Mouse (Mus musculus) CH12.LX (cell line): Measurements from ENCODE around the gene Gm43552. TPM values are rescaled to one million over a fixed set of nuclear protein-coding genes. Genes with fewer than 3 reads are reported as not detected.

ENCODE experiments used
- DNase-seq: peaks from one replicate; pipeline ENCODE4 v3.0.0-alpha.2; 2013; ENCODE audit errors: extremely low read depth
- H3K27ac ChIP-seq: 2 replicates; pipeline ENCODE4 v1.5.1; 2012; ENCODE audit warnings: low read depth, mild to moderate bottlenecking, control low read depth, moderate library complexity; ENCODE audit not compliant: insufficient read depth
- H3K27me3 ChIP-seq: replicated peaks from 2 replicates; pipeline ENCODE3; 2012; ENCODE audit warnings: inconsistent platforms
- H3K36me3 ChIP-seq, 2 experiments: replicated peaks in 1 of 2; 2 replicates each; pipeline versions ENCODE3 to v1.6.1; 2012; ENCODE audit warnings: inconsistent platforms in 1 of 2, low read length in 1 of 2, mild to moderate bottlenecking in 1 of 2, mixed read lengths in 1 of 2, moderate library complexity in 1 of 2; ENCODE audit not compliant: control insufficient read depth in 1 of 2, insufficient read depth in 1 of 2
- H3K4me1 ChIP-seq, 2 experiments: 2 replicates each; pipeline ENCODE4 v1.6.1; 2012; ENCODE audit warnings: inconsistent platforms in 1 of 2, moderate library complexity in 1 of 2; ENCODE audit not compliant: insufficient read depth in 2 of 2, control insufficient read depth in 1 of 2
- H3K4me2 ChIP-seq: 2 replicates; pipeline ENCODE4 v1.6.1; 2012; ENCODE audit warnings: low read depth, mild to moderate bottlenecking, control low read depth; ENCODE audit not compliant: poor library complexity, insufficient read depth, severe bottlenecking
- H3K4me3 ChIP-seq, 3 experiments: fragments of 150-350 bp in 1 of 3; sonication (generic) in 1 of 3; replicated peaks in 1 of 3; 2 replicates each; pipeline versions ENCODE3 to v1.5.1; 2011 to 2012; ENCODE audit warnings: low read depth in 2 of 3, low read length in 2 of 3, mild to moderate bottlenecking in 2 of 3, moderate library complexity in 2 of 3, control low read depth in 1 of 3, improper control_type of control experiment in 1 of 3, inconsistent platforms in 1 of 3, mixed read lengths in 1 of 3; ENCODE audit not compliant: poor library complexity in 1 of 3
- H3K79me2 ChIP-seq: replicated peaks from 2 replicates; pipeline ENCODE4 v1.6.1; 2012; ENCODE audit warnings: mild to moderate bottlenecking, moderate library complexity; ENCODE audit not compliant: control insufficient read depth, poor library complexity, insufficient read depth, severe bottlenecking; ENCODE audit errors: extremely low read depth
- H3K9ac ChIP-seq: 2 replicates; pipeline ENCODE4 v1.6.1; 2012; ENCODE audit warnings: low read depth, mild to moderate bottlenecking, control low read depth, moderate library complexity; ENCODE audit not compliant: insufficient read depth
- H3K9me3 ChIP-seq: replicated peaks from 2 replicates; pipeline ENCODE3; 2012; ENCODE audit warnings: low read length, inconsistent platforms, mixed read lengths
- BHLHE40 ChIP-seq: IDR thresholded peaks from 2 replicates; pipeline ENCODE4 v1.6.1; 2011; ENCODE audit warnings: mild to moderate bottlenecking, low read depth, low read length, improper control_type of control experiment
- CTCF ChIP-seq, 2 experiments: IDR thresholded peaks in 1 of 2; conservative IDR thresholded peaks in 1 of 2; 2 replicates each; pipeline ENCODE4 v1.5.1; 2011 to 2012; ENCODE audit warnings: low read depth in 2 of 2, low read length in 2 of 2, improper control_type of control experiment in 1 of 2, inconsistent platforms in 1 of 2, mild to moderate bottlenecking in 1 of 2, moderate library complexity in 1 of 2
- ELF1 ChIP-seq: IDR thresholded peaks from 2 replicates; pipeline ENCODE4 v1.6.1; 2014; ENCODE audit warnings: low read depth, mild to moderate bottlenecking, inconsistent platforms, low read length, improper control_type of control experiment
- JUN ChIP-seq: IDR thresholded peaks from 2 replicates; pipeline ENCODE4 v1.6.1; 2011; ENCODE audit warnings: low read depth, mild to moderate bottlenecking, low read length, improper control_type of control experiment, moderate library complexity; ENCODE audit not compliant: insufficient read depth
- POLR2A ChIP-seq: IDR thresholded peaks from 2 replicates; pipeline ENCODE4 v1.6.1; 2011; ENCODE audit warnings: low read depth, mild to moderate bottlenecking, improper control_type of control experiment, low read length
- RAD21 ChIP-seq: IDR thresholded peaks from 2 replicates; pipeline ENCODE4 v1.6.1; 2011; ENCODE audit warnings: low read depth, mild to moderate bottlenecking, low read length, improper control_type of control experiment, moderate library complexity
- SMC3 ChIP-seq: IDR thresholded peaks from 2 replicates; pipeline ENCODE4 v1.6.1; 2011; ENCODE audit warnings: low read depth, low read length, improper control_type of control experiment
- ZC3H11A ChIP-seq: IDR thresholded peaks from 2 replicates; pipeline ENCODE4 v1.6.1; 2012; ENCODE audit warnings: low read depth, mild to moderate bottlenecking, inconsistent platforms, low read length, improper control_type of control experiment
- ZNF384 ChIP-seq: IDR thresholded peaks from 2 replicates; pipeline ENCODE4 v1.6.1; 2012; ENCODE audit warnings: low read depth, low read length, improper control_type of control experiment, inconsistent platforms
- dilution Hi-C: fragments of 300-500 bp; cut with MboI; formaldehyde crosslinking; loops from 2 replicates; pipeline ENCODE4 v1.14.3; 2020; ENCODE audit warnings: low sequenced_read_pairs; ENCODE audit not compliant: extremely low pct_unique_long_range_greater_than_20kb, extremely low pct_ligation_motif_present
- in situ Hi-C: fragments of 300-500 bp; cut with MboI; formaldehyde crosslinking; loops from 3 replicates; pipeline ENCODE4 v1.14.3; 2019; ENCODE audit warnings: low sequenced_read_pairs, low pct_ligation_motif_present, low pct_unique_long_range_greater_than_20kb, mixed read lengths
- polyA plus RNA-seq: library from polyadenylated mRNA; unstranded; fragments of >175 nt; gene quantifications from 2 replicates; pipeline ENCODE4 v1.2.1, GENCODE M21; 2012; ENCODE audit warnings: low read depth; ENCODE audit not compliant: insufficient read length
- total RNA-seq, 2 experiments: library from RNA; depleted of rRNA; stranded (reverse); fragments of 300-350 nt in 1 of 2; fragments of >200 nt in 1 of 2; gene quantifications; 2 replicates each; pipeline ENCODE4 v1.2.3; 2012 to 2014

The Gm43552 gene
- total and polyA plus RNA-seq, 3 experiments, result 2.1 TPM; not detected in 2

GRCm38 (mm10) chr5:65531283-65531682 is 38.6 kb upstream of the Gm43552 start:
- dilution Hi-C loops, result no loop called here
- H3K4me2 ChIP-seq, result no peak overlapping the region

GRCm38 (mm10) chr5:65525674-65526443 is 33.2 kb upstream of the Gm43552 start:
- Histone ChIP-seq H3K27ac (no peak overlapping the region), H3K4me1 (peaks cover 0 to 14% of the 10 kb centered on the region in 2 experiments; a peak in 3 of 4 replicates), H3K79me2 (no peaks in the 10 kb centered on the region), H3K27me3 (no peaks in the 10 kb centered on the region), H3K36me3 (no peaks in the 10 kb centered on the region), H3K4me2 (no peak overlapping the region), H3K4me3 (no peak overlapping the region), H3K9me3 (no peaks in the 10 kb centered on the region), H3K9ac (no peak overlapping the region)
- in situ Hi-C loops (loop anchor here (5.0 kb wide), 2 partner anchors 44 to 119 kb away; no protein-coding TSS in a partner anchor), dilution Hi-C loops (no loop called here)
- TF ChIP-seq POLR2A, result no peak
- peak; percentile 45; the same call in 1 of the 2 replicates for TF ChIP-seq ZC3H11A
- no peak for TF ChIP-seq JUN
- TF ChIP-seq CTCF (conservative IDR thresholded peaks at IDR 0.05 in 1 of 2, IDR thresholded peaks at IDR 0.05 in 1 of 2; ENCODE audit: low read depth in 2 of 2, low read length in 2 of 2), result peak; percentile 7 to 75; a peak in 2 of 4 replicates
- TF ChIP-seq RAD21, result peak; percentile 79
- peak; percentile 87 for TF ChIP-seq SMC3
- DNase-seq, result no peak

More at GRCm38 (mm10) chr5:65531283-65531682, 38.6 kb upstream of the Gm43552 start:
- Histone ChIP-seq H3K79me2 (no peaks in the 10 kb centered on the region; the same call in 1 of the 2 replicates), H3K4me3 (no peak overlapping the region), H3K9me3 (peaks cover 2% of the 10 kb centered on the region), H3K9ac (no peak overlapping the region), H3K36me3 (no peaks in the 10 kb centered on the region), H3K4me1 (peaks cover 0 to 36% of the 10 kb centered on the region in 2 experiments; a peak in 3 of 4 replicates), H3K27me3 (no peaks in the 10 kb centered on the region), H3K27ac (no peak overlapping the region)
- in situ Hi-C loops, result no loop called here
- DNase-seq, result no peak
- TF ChIP-seq ELF1 (no peak), ZNF384 (peak; percentile 62)

- H3K9ac ChIP-seq, result no peak overlapping the region
- TF ChIP-seq CTCF (conservative IDR thresholded peaks at IDR 0.05 in 1 of 2, IDR thresholded peaks at IDR 0.05 in 1 of 2; ENCODE audit: low read depth in 2 of 2, low read length in 2 of 2) (no peak), BHLHE40 (no peak)
- TF ChIP-seq, all 38 proteins: peak for 0
- H3K27me3 ChIP-seq, result no peaks in the 10 kb centered on the region
- H3K4me2 ChIP-seq, result no peak overlapping the region
- peaks cover 0 to 4% of the 10 kb centered on the region in 2 experiments; a peak in 3 of 4 replicates for H3K4me1 ChIP-seq
- dilution Hi-C loops, result no loop called here
- no peaks in the 10 kb centered on the region for H3K79me2 ChIP-seq
- H3K27ac ChIP-seq, result no peak overlapping the region
- no peaks in the 10 kb centered on the region for H3K9me3 ChIP-seq
- H3K4me3 ChIP-seq, result no peak overlapping the region
- H3K36me3 ChIP-seq, result no peaks in the 10 kb centered on the region
- no peak for DNase-seq
- in situ Hi-C loops, result loop anchor here (5.0 kb wide), 2 partner anchors 43 to 118 kb away; no protein-coding TSS in a partner anchor
Measured at GRCm38 (mm10) chr5:65524831-65525230, 32.2 kb upstream of the Gm43552 start.
